Mouse (Mus musculus) kidney, adult 8-10 months (tissue): ENCODE measurements around the gene Rhd.
"Not testable (repeated sequence)": the region's sequence is repeated elsewhere in the genome, so short reads cannot be mapped to it uniquely, and the experiment has no call there.

Experiments
- DNase-seq, 2 experiments: peaks; one replicate each; pipeline ENCODE4 v3.0.0; 2022

The Rhd gene

GRCm38 (mm10) chr4:134863937-134864729, at the start of gene Rhd:
Gene Rhd, plus strand, starts transcription at chr4:134864536.
- no peak for DNase-seq

GRCm38 (mm10) chr4:134817706-134818105, 46.6 kb upstream of the Rhd start:
- no peak for DNase-seq

- no peak for DNase-seq
Observed at GRCm38 (mm10) chr4:134821061-134821460, 43.3 kb upstream of the Rhd start.

GRCm38 (mm10) chr4:134823560-134823959, 40.8 kb upstream of the Rhd start:
- no peak for DNase-seq

- not testable (repeated sequence) for DNase-seq
Observed at GRCm38 (mm10) chr4:134825864-134826263, 38.5 kb upstream of the Rhd start.

GRCm38 (mm10) chr4:134826348-134826747, 38.0 kb upstream of the Rhd start:
- no peak for DNase-seq

GRCm38 (mm10) chr4:134827806-134828205, 36.5 kb upstream of the Rhd start:
- no peak for DNase-seq

GRCm38 (mm10) chr4:134831934-134832333, 32.4 kb upstream of the Rhd start:
- DNase-seq = no peak

- no peak for DNase-seq
Observed at GRCm38 (mm10) chr4:134835486-134835885, 28.9 kb upstream of the Rhd start.

GRCm38 (mm10) chr4:134838221-134838620, 26.1 kb upstream of the Rhd start:
- DNase-seq = no peak

GRCm38 (mm10) chr4:134838706-134839105, 25.6 kb upstream of the Rhd start:
- not testable (repeated sequence) for DNase-seq

GRCm38 (mm10) chr4:134840231-134840630, 24.1 kb upstream of the Rhd start:
- DNase-seq = no peak

- peak; percentile 85 to 86 for DNase-seq
Observed at GRCm38 (mm10) chr4:134843566-134843965, 20.8 kb upstream of the Rhd start.

- no peak for DNase-seq
Observed at GRCm38 (mm10) chr4:134847587-134847986, 16.7 kb upstream of the Rhd start.

GRCm38 (mm10) chr4:134850551-134850950, 13.8 kb upstream of the Rhd start:
- no peak for DNase-seq

GRCm38 (mm10) chr4:134851236-134851635, 13.1 kb upstream of the Rhd start:
- no peak for DNase-seq

GRCm38 (mm10) chr4:134851876-134852275, 12.5 kb upstream of the Rhd start:
- no peak for DNase-seq

- DNase-seq = no peak
Observed at GRCm38 (mm10) chr4:134852438-134853255, 11.7 kb upstream of the Rhd start.

- peak; percentile 99 to 100 for DNase-seq
Observed at GRCm38 (mm10) chr4:134853259-134853636, 11.1 kb upstream of the Rhd start, which contains the start of gene Maco1. Gene Maco1, minus strand, starts transcription at chr4:134853345.

- DNase-seq = peak; percentile 89 to 92
Observed at GRCm38 (mm10) chr4:134853637-134854485, 10.5 kb upstream of the Rhd start.

GRCm38 (mm10) chr4:134855371-134855770, 9.0 kb upstream of the Rhd start:
- DNase-seq = no peak

GRCm38 (mm10) chr4:134856056-134856455, 8.3 kb upstream of the Rhd start:
- no peak for DNase-seq

GRCm38 (mm10) chr4:134856501-134856900, 7.8 kb upstream of the Rhd start:
- DNase-seq = peak in 1 of 2 experiments; percentile 41
